9 mouse cellular contexts compared by ENCODE assay signal in genomic region chrX:144154111-144154510, GRCm38 (mm10). TPM values are rescaled to one million over a fixed set of nuclear protein-coding genes. Genes with fewer than 3 reads are reported as not detected.
DNase-seq lines count a peak whose midpoint lies in the region; ATAC-seq and TF ChIP-seq lines count a peak whose summit lies in the region.
"Had no signal": no experiment of that assay in that cellular context is flagged by ENCODE, and none has a peak within 500 bp of the region (broad histone marks: within the 10 kb centered on the region; RNA-seq: fewer than 3 reads in every experiment).

No protein-coding gene starts in this region.

- H3K36me3 ChIP-seq in forebrain, embryonic 12.5 days (replicated peaks), result no peaks in the 10 kb centered on the region
- no peaks in the 10 kb centered on the region for H3K36me3 ChIP-seq in forebrain, embryonic 10.5 days (replicated peaks)
- no peaks in the 10 kb centered on the region for H3K36me3 ChIP-seq in kidney, postnatal 0 days (ENCODE audit: insufficient read depth, low read length)
- H3K36me3 ChIP-seq in hindbrain, embryonic 15.5 days, result no peaks in the 10 kb centered on the region

- H3K4me1 ChIP-seq in forebrain, embryonic 12.5 days, result no peaks in the 10 kb centered on the region
- H3K4me1 ChIP-seq in forebrain, embryonic 10.5 days, result peaks cover 6% of the 10 kb centered on the region; the same call in 1 of the 2 replicates
- H3K4me1 ChIP-seq in kidney, postnatal 0 days (replicated peaks; ENCODE audit: insufficient read depth, low read length), result no peaks in the 10 kb centered on the region
- H3K4me1 ChIP-seq in hindbrain, embryonic 15.5 days (replicated peaks), result no peaks in the 10 kb centered on the region

- no peak overlapping the region for H3K9ac ChIP-seq in forebrain, embryonic 12.5 days
- H3K9ac ChIP-seq in kidney, postnatal 0 days (ENCODE audit: low read depth, low read length), result no peak overlapping the region
- no peak overlapping the region for H3K9ac ChIP-seq in hindbrain, embryonic 15.5 days

- 38% methylated on average over 7 of the region's 7 CpGs for WGBS in forebrain, embryonic 12.5 days
- WGBS in forebrain, embryonic 10.5 days, result 36% methylated on average over 7 of the region's 7 CpGs
- WGBS in kidney, postnatal 0 days, result 28% methylated on average over 7 of the region's 7 CpGs
- 44% methylated on average over 7 of the region's 7 CpGs for WGBS in hindbrain, embryonic 15.5 days

- no peak for TF ChIP-seq CTCF in kidney, postnatal 0 days (IDR thresholded peaks at IDR 0.05; ENCODE audit: low read depth)

- no peaks in the 10 kb centered on the region for H3K9me3 ChIP-seq in forebrain, embryonic 12.5 days
- no peaks in the 10 kb centered on the region for H3K9me3 ChIP-seq in forebrain, embryonic 10.5 days
- no peaks in the 10 kb centered on the region for H3K9me3 ChIP-seq in kidney, postnatal 0 days (replicated peaks; ENCODE audit: low read length)
- H3K9me3 ChIP-seq in hindbrain, embryonic 15.5 days, result no peaks in the 10 kb centered on the region

- no peak overlapping the region for H3K27ac ChIP-seq in forebrain, embryonic 12.5 days
- no peak overlapping the region for H3K27ac ChIP-seq in forebrain, embryonic 10.5 days
- no peak overlapping the region for H3K27ac ChIP-seq in kidney, postnatal 0 days
- no peak overlapping the region for H3K27ac ChIP-seq in hindbrain, embryonic 15.5 days (replicated peaks)

- H3K27me3 ChIP-seq in forebrain, embryonic 12.5 days, result peaks cover 13% of the 10 kb centered on the region
- peaks cover 59% of the 10 kb centered on the region for H3K27me3 ChIP-seq in forebrain, embryonic 10.5 days (ENCODE audit: poor library complexity, severe bottlenecking)
- no peaks in the 10 kb centered on the region for H3K27me3 ChIP-seq in kidney, postnatal 0 days (ENCODE audit: insufficient read depth, low read length)
- H3K27me3 ChIP-seq in hindbrain, embryonic 15.5 days, result no peaks in the 10 kb centered on the region

- no peak overlapping the region for H3K4me3 ChIP-seq in forebrain, embryonic 12.5 days (replicated peaks)
- no peak overlapping the region for H3K4me3 ChIP-seq in forebrain, embryonic 10.5 days
- peak overlapping the region; percentile 15; the same call in 1 of the 2 replicates for H3K4me3 ChIP-seq in kidney, postnatal 0 days (replicated peaks; ENCODE audit: low read depth, low read length)
- no peak overlapping the region for H3K4me3 ChIP-seq in hindbrain, embryonic 15.5 days

- no peak for ATAC-seq in forebrain, embryonic 12.5 days (ENCODE audit: low FRiP score)
- ATAC-seq in kidney, postnatal 0 days (replicated peaks; ENCODE audit: low FRiP score, low read depth), result no peak
- no peak for ATAC-seq in hindbrain, embryonic 15.5 days (ENCODE audit: low FRiP score, low read depth)
- peak; percentile 88 for ATAC-seq in megakaryocyte progenitor cell, adult 5-6 weeks (replicated peaks; ENCODE audit: poor library complexity)

- peak overlapping the region; percentile 31; the same call in 1 of the 2 replicates for H3K4me2 ChIP-seq in forebrain, embryonic 12.5 days
- H3K4me2 ChIP-seq in kidney, postnatal 0 days (ENCODE audit: low read length), result peak overlapping the region; percentile 46
- H3K4me2 ChIP-seq in hindbrain, embryonic 15.5 days, result peak overlapping the region; percentile 47

- DNase-seq in forebrain, embryonic 10.5 days (ENCODE audit: extremely low spot score, low spot score), result no peak
- DNase-seq in kidney, postnatal 0 days (ENCODE audit: low spot score), result no peak
- DNase-seq in kidney, postnatal 10 days, result no peak
- DNase-seq in adrenal gland, postnatal 36 days, result no peak
- DNase-seq in left cerebral cortex, postnatal 14 days (ENCODE audit: low spot score in 2 of 2), result no peak
- DNase-seq: cerebellum, postnatal 14 days had no signal

- intact Hi-C loops in left cerebral cortex, postnatal 14 days (cut with DNase I), result no loop called here

RNA-seq across cellular contexts. Expression of gene A730046J19Rik, which starts 0.6 kb away (rescaled TPM):
- 0.09 TPM in 1 of 2 replicates, not detected in the other for polyA plus RNA-seq in forebrain, embryonic 12.5 days (2016; fragmentation: Nextera tagmentation; extraction: Ambion mirVana)
- 0.02 TPM in 2 replicates for polyA plus RNA-seq in forebrain, embryonic 10.5 days (2016; fragmentation: Nextera tagmentation; extraction: Ambion mirVana)
- 0.04 and 0.08 TPM in 2 replicates for polyA plus RNA-seq in kidney, postnatal 0 days (2015; fragmentation: Nextera tagmentation; extraction: Ambion mirVana)
- 0.65 and 0.88 TPM in 2 replicates for polyA plus RNA-seq in hindbrain, embryonic 15.5 days (2015; fragmentation: Nextera tagmentation; extraction: Ambion mirVana)
- 0.34 and 0.57 TPM in 2 replicates for total RNA-seq in megakaryocyte progenitor cell, adult 5-6 weeks (2015)
- 0.08 and 0.24 TPM in 2 replicates for total RNA-seq in megakaryocyte progenitor cell, adult 5-6 weeks (2017)
- total RNA-seq in adrenal gland, postnatal 36 days (2021), result 1 to 10 TPM; 4.7 to 5.6 TPM
- under 1 TPM; 0.11 to 0.15 TPM for total RNA-seq in left cerebral cortex, postnatal 14 days (2021)
